Mouse (Mus musculus) limb, embryonic 14.5 days (tissue): Measurements from ENCODE around the gene Metrnl. TPM values are rescaled to one million over a fixed set of nuclear protein-coding genes. Genes with fewer than 3 reads are reported as not detected.

ENCODE experiments used
- ATAC-seq: fragments of 200-750 bp; cut with Nextera tagmentation; 2 replicates; pipeline ENCODE4 v1.8.0; 2017; ENCODE audit warnings: low read depth, moderate number of reproducible peaks, moderate TSS enrichment; ENCODE audit not compliant: low FRiP score
- DNase-seq: peaks from one replicate; pipeline ENCODE4 v3.0.0-alpha.2; 2015; ENCODE audit warnings: low spot score
- H3K27ac ChIP-seq: fragments of 300-500 bp; sonication (generic); replicated peaks from 2 replicates; pipeline ENCODE4 v1.5.1; 2014; ENCODE audit warnings: low read depth, mild to moderate bottlenecking, low read length, moderate library complexity, mixed read lengths
- H3K27me3 ChIP-seq: fragments of 300-500 bp; sonication (generic); 2 replicates; pipeline ENCODE4 v1.6.1; 2014; ENCODE audit warnings: low read length, mixed read lengths; ENCODE audit not compliant: control insufficient read depth, insufficient read depth
- H3K36me3 ChIP-seq: fragments of 300-500 bp; sonication (generic); 2 replicates; pipeline ENCODE4 v1.6.1; 2014; ENCODE audit warnings: mild to moderate bottlenecking, low read length, moderate library complexity, mixed read lengths; ENCODE audit not compliant: control insufficient read depth, insufficient read depth
- H3K4me1 ChIP-seq: fragments of 300-500 bp; sonication (generic); 2 replicates; pipeline ENCODE4 v1.6.1; 2014; ENCODE audit warnings: antibody characterized with exemption, low read length, mixed read lengths; ENCODE audit not compliant: control insufficient read depth, insufficient read depth
- H3K4me2 ChIP-seq: fragments of 300-500 bp; sonication (generic); replicated peaks from 2 replicates; pipeline ENCODE4 v1.6.1; 2014; ENCODE audit warnings: low read depth, mild to moderate bottlenecking, low read length, moderate library complexity; ENCODE audit not compliant: severe bottlenecking
- H3K4me3 ChIP-seq: fragments of 300-500 bp; sonication (generic); replicated peaks from 2 replicates; pipeline ENCODE4 v1.5.1; 2014; ENCODE audit warnings: low read length
- H3K9ac ChIP-seq: fragments of 300-500 bp; sonication (generic); 2 replicates; pipeline ENCODE4 v1.6.1; 2014; ENCODE audit warnings: mild to moderate bottlenecking, low read depth, low read length, moderate library complexity; ENCODE audit not compliant: severe bottlenecking
- H3K9me3 ChIP-seq: fragments of 300-500 bp; sonication (generic); 2 replicates; pipeline ENCODE4 v1.6.1; 2016; ENCODE audit warnings: low read length; ENCODE audit not compliant: control insufficient read depth
- POLR2A ChIP-seq: fragments of 200-500 bp; IDR thresholded peaks from 2 replicates; pipeline ENCODE4 v1.8.0; 2012; ENCODE audit warnings: inconsistent platforms, mild to moderate bottlenecking, moderate library complexity, borderline replicate concordance; ENCODE audit not compliant: insufficient read depth, insufficient read length; ENCODE audit errors: extremely low read depth
- WGBS: fragments of 180-500 bp; shearing (Covaris S2); extraction: QIAGEN DNeasy Blood & Tissue Kit; methylation state at CpG from one replicate; pipeline ENCODE4 v1.1.7; 2014; 5-methylcytosine and 5-hydroxymethylcytosine counted together
- polyA plus RNA-seq, 2 experiments: library from polyadenylated mRNA; depleted of rRNA in 1 of 2; stranded (reverse) in 1 of 2; unstranded in 1 of 2; fragments of >200 nt; fragmentation: Nextera tagmentation in 1 of 2; extraction: Ambion mirVana in 1 of 2; gene quantifications; 2 replicates each; pipeline versions ENCODE4 v1.2.1 to v1.2.3; 2012 to 2014

Gene Metrnl
- polyA plus RNA-seq (2012; rRNA removed): 31.0 and 33.0 TPM in 2 replicates
- 46.0 and 47.9 TPM in 2 replicates for polyA plus RNA-seq (2014; fragmentation: Nextera tagmentation; extraction: Ambion mirVana)

GRCm38 (mm10) chr11:121701244-121701643 lies at the start of gene Metrnl:
Metrnl (plus strand) TSS chr11:121701544.
- no peak for ATAC-seq
- WGBS: 87% methylated on average over 5 of the region's 5 CpGs
- no peaks in the 10 kb centered on the region for H3K27me3 ChIP-seq

GRCm38 (mm10) chr11:121651556-121651955 lies 49.8 kb upstream of the Metrnl start:
- no peak overlapping the region for H3K4me2 ChIP-seq
- H3K4me1 ChIP-seq: no peaks in the 10 kb centered on the region
- ATAC-seq: no peak
- H3K27ac ChIP-seq: no peak overlapping the region
- TF ChIP-seq POLR2A: no peak
- H3K27me3 ChIP-seq: no peaks in the 10 kb centered on the region
- H3K9ac ChIP-seq: no peak overlapping the region
- peaks cover 10% of the 10 kb centered on the region; the same call in 1 of the 2 replicates for H3K36me3 ChIP-seq
- H3K9me3 ChIP-seq: no peaks in the 10 kb centered on the region
- no peak overlapping the region for H3K4me3 ChIP-seq
- DNase-seq: no peak
- WGBS: 92% methylated on average over 9 of the region's 9 CpGs

More at GRCm38 (mm10) chr11:121701244-121701643, at the start of gene Metrnl:
- no peaks in the 10 kb centered on the region for H3K36me3 ChIP-seq
- DNase-seq: no peak
- H3K4me1 ChIP-seq: peaks cover 16% of the 10 kb centered on the region
- peak within 1 kb of the TSS; percentile 72 for H3K27ac ChIP-seq
- H3K4me2 ChIP-seq: peak within 1 kb of the TSS; percentile 97
- H3K9ac ChIP-seq: peak within 1 kb of the TSS; percentile 64
- TF ChIP-seq POLR2A: no peak
- H3K4me3 ChIP-seq: peak within 1 kb of the TSS; percentile 77
- no peaks in the 10 kb centered on the region for H3K9me3 ChIP-seq

DNA sequence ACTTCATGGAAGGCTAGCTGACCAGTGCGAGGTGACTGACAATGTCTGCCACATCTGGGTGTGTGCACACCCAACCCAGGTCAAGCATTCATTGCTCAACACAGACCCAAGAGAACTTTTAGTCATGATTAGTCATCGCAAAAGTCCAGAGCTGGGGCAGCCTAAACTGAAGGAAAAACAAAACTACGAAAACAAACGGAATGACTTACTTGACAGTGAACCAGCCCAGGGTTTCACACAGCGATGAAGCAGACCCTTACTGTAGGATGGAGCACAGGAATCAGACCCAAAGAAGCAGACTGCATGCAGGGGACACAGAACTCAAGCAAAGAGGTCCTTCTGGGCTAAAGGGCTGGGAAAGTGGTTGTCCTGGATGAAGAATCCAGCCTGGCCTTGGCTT lies 49.4 kb upstream of the Metrnl start:
- no peak overlapping the region for H3K4me2 ChIP-seq
- no peak overlapping the region for H3K9ac ChIP-seq
- DNase-seq: no peak
- no peak for ATAC-seq
- H3K27me3 ChIP-seq: no peaks in the 10 kb centered on the region
- H3K9me3 ChIP-seq: no peaks in the 10 kb centered on the region
- 95% methylated on average over 5 of the region's 5 CpGs for WGBS
- TF ChIP-seq POLR2A: no peak
- peaks cover 10% of the 10 kb centered on the region; the same call in 1 of the 2 replicates for H3K36me3 ChIP-seq
- no peak overlapping the region for H3K27ac ChIP-seq
- no peaks in the 10 kb centered on the region for H3K4me1 ChIP-seq
- H3K4me3 ChIP-seq: no peak overlapping the region

DNA sequence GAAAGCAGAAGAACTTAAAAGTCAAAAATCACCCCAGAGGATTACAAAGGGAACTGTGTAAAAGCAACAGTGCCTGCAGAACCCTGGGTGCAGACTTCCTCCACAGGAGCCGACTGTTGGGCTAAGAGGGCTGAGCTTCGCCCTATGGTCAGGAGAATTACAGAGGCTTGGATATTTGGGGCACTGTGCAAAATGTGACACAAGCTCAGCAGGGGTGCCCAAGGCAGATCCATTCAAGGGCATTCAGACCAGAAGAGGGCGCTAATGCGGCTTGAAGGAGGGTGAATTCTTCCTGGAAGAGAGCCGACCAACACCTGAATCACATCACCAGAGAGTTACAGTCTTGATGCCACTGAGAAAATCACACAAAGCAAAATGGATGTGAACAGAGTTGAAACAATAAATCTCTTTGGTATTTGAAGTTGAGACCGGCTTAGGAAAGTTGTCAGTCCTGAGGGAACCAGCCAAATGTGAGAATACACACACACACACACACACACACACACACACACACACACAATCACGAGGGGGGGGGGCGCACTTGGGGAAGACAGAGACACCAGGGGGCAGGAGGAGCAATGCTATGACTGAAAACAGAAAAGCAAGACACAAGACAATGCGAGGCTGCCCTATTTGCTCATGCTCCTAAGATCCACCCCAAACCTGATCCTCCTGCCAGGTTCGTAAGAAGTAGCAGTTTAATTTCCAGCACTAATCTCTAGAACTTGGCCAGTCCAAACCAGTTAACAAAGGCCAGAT lies 48.6 kb upstream of the Metrnl start:
- DNase-seq (peak; percentile 52), ATAC-seq (no peak)
- no peak overlapping the region for H3K9ac ChIP-seq
- WGBS: 50% methylated on average over 8 of the region's 10 CpGs
- TF ChIP-seq POLR2A: no peak
- H3K4me3 ChIP-seq: no peak overlapping the region
- H3K9me3 ChIP-seq: no peaks in the 10 kb centered on the region
- no peak overlapping the region for H3K4me2 ChIP-seq
- no peaks in the 10 kb centered on the region for H3K4me1 ChIP-seq
- H3K27me3 ChIP-seq: no peaks in the 10 kb centered on the region
- no peak overlapping the region for H3K27ac ChIP-seq
- peaks cover 10% of the 10 kb centered on the region; the same call in 1 of the 2 replicates for H3K36me3 ChIP-seq

GRCm38 (mm10) chr11:121653631-121654030 lies 47.7 kb upstream of the Metrnl start:
- H3K9me3 ChIP-seq: no peaks in the 10 kb centered on the region
- no peak for ATAC-seq
- peaks cover 9% of the 10 kb centered on the region; the same call in 1 of the 2 replicates for H3K36me3 ChIP-seq
- no peak overlapping the region for H3K9ac ChIP-seq
- H3K4me3 ChIP-seq: no peak overlapping the region
- no peak for DNase-seq
- TF ChIP-seq POLR2A: no peak
- no peaks in the 10 kb centered on the region for H3K27me3 ChIP-seq
- no peak overlapping the region for H3K27ac ChIP-seq
- no peaks in the 10 kb centered on the region for H3K4me1 ChIP-seq
- no peak overlapping the region for H3K4me2 ChIP-seq
- 91% methylated on average over 4 of the region's 4 CpGs for WGBS
